Mouse (Mus musculus) macrophage (primary cell): ENCODE measurements around the gene Vmn1r24. TPM values are rescaled to one million over a fixed set of nuclear protein-coding genes. Genes with fewer than 3 reads are reported as not detected.
"Not testable (repeated sequence)": the region's sequence is repeated elsewhere in the genome, so short reads cannot be mapped to it uniquely, and the experiment has no call there.

Experiments used
- H3K27ac ChIP-seq: fragments of 350-480 bp; formaldehyde crosslinking; 2 replicates; pipeline ENCODE4 v1.9.0; 2021
- H3K36me3 ChIP-seq: fragments of 350-480 bp; formaldehyde crosslinking; 2 replicates; pipeline ENCODE4 v1.9.0; 2021; ENCODE audit errors: inconsistent target
- H3K4me3 ChIP-seq: fragments of 350-480 bp; formaldehyde crosslinking; 2 replicates; pipeline ENCODE4 v1.9.0; 2021; ENCODE audit errors: inconsistent target
- H3K79me2 ChIP-seq: fragments of 350-480 bp; formaldehyde crosslinking; 2 replicates; pipeline ENCODE4 v1.9.0; 2021; ENCODE audit errors: inconsistent target
- WGBS: methylation state at CpG from one replicate; pipeline ENCODE4 v1.1.7; 2026; ENCODE audit warnings: inconsistent platforms; ENCODE audit not compliant: missing documents; 5-methylcytosine and 5-hydroxymethylcytosine counted together
- polyA plus RNA-seq: library from polyadenylated mRNA; stranded (reverse); fragments of 250-400 nt; gene quantifications from 3 replicates; pipeline ENCODE4 v1.2.4, GENCODE M21; 2018; ENCODE audit warnings: inconsistent platforms
- total RNA-seq, 78 experiments: library from RNA; depleted of rRNA; stranded (reverse); fragments of 250-400 nt; gene quantifications; 1 replicate in 9 of 78; 2 replicates in 24 of 78; 3 replicates in 43 of 78; 4 replicates in 2 of 78; pipeline ENCODE4 v1.2.4; 2018; ENCODE audit warnings: inconsistent platforms in 56 of 78

Gene Vmn1r24
- not detected for total RNA-seq (2018; cell fraction: chromatin; rRNA removed)
- not detected for total RNA-seq (2018; cell fraction: cytosol; rRNA removed)
- not detected for total RNA-seq (2018; cell fraction: nucleus; rRNA removed)
- polyA plus RNA-seq: not detected in 3 replicates

DNA sequence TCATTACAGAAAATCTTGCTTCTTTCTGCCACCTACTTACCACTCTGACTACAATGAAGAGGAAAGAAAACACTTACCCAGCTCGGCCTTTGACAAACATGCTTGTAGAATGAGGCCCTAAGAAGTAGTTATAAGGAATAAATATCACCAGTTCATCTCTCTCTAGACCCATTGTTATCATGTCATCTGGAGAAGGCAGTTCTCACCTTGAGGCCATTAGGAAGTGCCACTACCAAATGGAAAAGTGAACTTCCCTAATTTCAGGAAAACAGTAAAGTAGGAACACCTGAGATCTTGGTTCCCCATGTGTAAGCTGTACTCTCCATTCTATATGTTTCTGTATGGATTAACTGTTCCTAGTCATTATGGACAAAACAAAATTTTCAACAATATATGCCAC lies at the start of gene Vmn1r24:
Vmn1r24 (minus strand) TSS at position 101 of the 400 bp plus-strand sequence.
- H3K27ac ChIP-seq, H3K36me3 ChIP-seq, H3K4me3 ChIP-seq, H3K79me2 ChIP-seq: not testable (repeated sequence)
- WGBS: 100% methylated on average over 1 of the region's 1 CpGs

DNA sequence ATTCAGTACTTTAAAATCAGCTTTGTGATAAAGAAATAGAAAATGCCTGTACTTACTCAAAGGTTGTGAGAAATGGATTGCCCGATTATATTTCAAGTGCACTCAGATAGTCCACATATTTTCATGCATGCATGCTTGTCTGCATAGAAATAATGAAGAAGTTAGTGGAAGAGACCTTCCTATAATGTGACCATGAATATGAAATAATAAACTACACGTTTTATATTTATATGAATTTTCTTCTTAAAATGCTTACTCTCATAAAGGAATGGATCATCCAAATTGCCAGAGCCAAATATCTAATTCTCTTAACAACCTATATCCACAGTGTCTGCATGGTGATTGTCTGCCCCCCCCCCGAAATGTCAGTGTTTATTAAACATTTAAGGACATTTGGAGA lies 19.4 kb upstream of the Vmn1r24 start, which contains the start of gene Vmn1r25:
Vmn1r25 (minus strand) TSS at position 101 of the 400 bp plus-strand sequence.
- WGBS: 75% methylated on average over 2 of the region's 3 CpGs
- Histone ChIP-seq H3K27ac (no peak within 1 kb of the TSS), H3K4me3 (no peak within 1 kb of the TSS), H3K79me2 (no peaks in the 10 kb centered on the region), H3K36me3 (no peaks in the 10 kb centered on the region)

DNA sequence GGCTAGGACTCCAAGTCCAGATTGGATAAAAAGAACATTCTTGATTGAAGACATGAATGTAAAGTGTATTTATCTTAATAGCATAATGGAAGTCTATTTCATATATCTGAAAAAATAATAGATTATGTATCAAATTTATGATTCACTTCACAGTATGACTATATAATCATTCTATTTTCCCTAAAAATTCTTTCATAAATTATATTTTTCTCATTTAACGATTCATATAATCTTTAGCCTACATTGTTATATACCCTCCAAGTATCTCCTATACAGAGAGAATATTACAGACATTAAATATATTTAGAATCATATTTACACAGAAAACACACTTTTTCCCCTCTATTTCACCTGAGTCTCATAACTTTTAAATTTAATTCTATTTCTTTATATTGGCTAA lies 34.6 kb downstream of the Vmn1r24 start, which contains the start of gene Vmn1r23:
Vmn1r23 (minus strand) TSS at position 101 of the 400 bp plus-strand sequence.
- 100% methylated on average over 1 of the region's 1 CpGs for WGBS
- no peaks in the 10 kb centered on the region for H3K79me2 ChIP-seq

DNA sequence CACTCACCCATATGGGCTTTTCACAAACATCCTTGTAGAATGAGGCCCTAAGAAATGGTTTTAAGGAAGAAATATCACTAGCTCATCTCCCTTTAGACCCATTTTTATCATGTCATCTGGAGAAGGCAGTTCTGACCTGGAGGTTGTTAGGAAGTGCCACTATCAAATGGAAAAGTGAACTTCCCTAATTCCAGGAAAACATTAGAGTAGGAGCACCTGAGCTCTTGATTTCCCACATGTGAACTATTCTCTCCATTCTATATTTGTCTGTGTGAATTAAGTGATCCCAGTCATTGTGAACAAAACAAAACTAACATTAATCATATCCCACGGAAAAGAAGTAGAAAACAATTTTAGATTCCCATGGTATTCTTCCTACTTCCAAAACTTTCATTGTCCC lies 53.4 kb downstream of the Vmn1r24 start, which contains the start of gene Vmn1r22:
Vmn1r22 (minus strand) TSS at position 101 of the 400 bp plus-strand sequence.
- Histone ChIP-seq H3K27ac (no peak within 1 kb of the TSS), H3K4me3 (no peak within 1 kb of the TSS), H3K79me2 (no peaks in the 10 kb centered on the region), H3K36me3 (no peaks in the 10 kb centered on the region)
- WGBS: 87% methylated on average over 1 of the region's 1 CpGs

More for the DNA sequence above, 34.6 kb downstream of the Vmn1r24 start, which contains the start of gene Vmn1r23:
- H3K27ac ChIP-seq: no peak within 1 kb of the TSS
- no peaks in the 10 kb centered on the region for H3K36me3 ChIP-seq
- no peak within 1 kb of the TSS for H3K4me3 ChIP-seq

Other genes starting within 250 kb of the Vmn1r24 start
- 28.8 to 38.0 TPM (median 31.5 TPM) in 3 replicates for gene Vopp1, start 136.3 kb downstream of the Vmn1r24 start, polyA plus RNA-seq
- not detected in 3 replicates for gene Vmn1r21, start 111.2 kb downstream of the Vmn1r24 start, polyA plus RNA-seq
- not detected in 3 replicates for gene Vmn1r22, start 53.5 kb downstream of the Vmn1r24 start, polyA plus RNA-seq
- not detected in 3 replicates for gene Vmn1r23, start 34.7 kb downstream of the Vmn1r24 start, polyA plus RNA-seq
- not detected in 3 replicates for gene Vmn1r25, start 19.3 kb upstream of the Vmn1r24 start, polyA plus RNA-seq
- not detected in 3 replicates for gene Vmn1r26, start 53.7 kb upstream of the Vmn1r24 start, polyA plus RNA-seq